ENCODE assay signal across 11 mouse cellular contexts in the genomic region with DNA sequence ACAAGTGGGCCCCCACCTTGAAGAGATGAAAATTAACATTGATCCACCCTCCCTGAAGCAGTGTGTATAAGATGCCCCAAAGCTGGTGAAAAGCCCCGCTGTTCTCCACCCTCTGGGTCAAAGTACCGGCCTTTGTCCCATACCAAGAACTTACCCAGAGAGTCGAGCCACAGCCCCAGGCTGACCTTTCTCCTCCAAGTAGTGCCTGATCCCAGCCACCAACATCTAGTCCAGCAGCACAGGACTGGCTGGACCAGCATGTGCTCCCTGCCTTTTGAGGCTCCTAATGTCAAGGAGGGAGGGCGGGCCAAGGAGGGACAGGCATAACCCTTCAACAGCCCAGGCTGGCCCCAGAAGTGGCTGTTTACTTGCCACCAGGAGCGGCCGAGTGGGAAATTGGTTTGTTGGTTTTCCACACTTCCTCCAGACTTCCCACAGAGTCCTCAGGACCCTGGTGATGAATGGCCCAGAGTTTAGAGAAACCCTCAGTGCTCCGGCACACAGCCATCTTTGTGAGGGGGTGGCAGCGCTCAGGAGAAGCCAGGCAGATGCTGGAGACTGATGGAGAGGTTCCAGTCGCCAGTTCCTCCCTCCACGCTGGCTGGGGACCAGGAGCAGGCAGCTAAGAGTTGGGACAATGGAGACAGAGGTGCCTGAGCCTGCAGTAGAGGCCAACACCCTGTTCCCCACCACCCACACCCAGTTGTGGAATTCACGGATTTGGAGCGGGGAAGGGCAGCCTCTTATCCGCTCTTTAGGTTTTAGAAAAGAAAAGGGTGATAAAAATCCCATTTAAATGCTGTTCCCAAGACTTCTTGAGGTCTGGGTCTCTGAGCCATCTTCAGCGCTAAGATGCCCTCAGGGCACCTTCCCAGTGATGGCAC. TPM values are rescaled to one million over a fixed set of nuclear protein-coding genes. Genes with fewer than 3 reads are reported as not detected.
DNase-seq lines count a peak whose midpoint lies in the region; ATAC-seq lines count a peak whose summit lies in the region.
"Had no signal": no experiment of that assay in that cellular context is flagged by ENCODE, and none has a peak within 500 bp of the region (broad histone marks: within the 10 kb centered on the region; RNA-seq: fewer than 3 reads in every experiment).

No protein-coding gene starts in this region.

- WGBS in forebrain, embryonic 13.5 days = 64% methylated on average over 14 of the region's 14 CpGs
- WGBS in forebrain, embryonic 14.5 days = 71% methylated on average over 14 of the region's 14 CpGs
- 73% methylated on average over 14 of the region's 14 CpGs for WGBS in midbrain, embryonic 11.5 days
- 70% methylated on average over 14 of the region's 14 CpGs for WGBS in midbrain, embryonic 14.5 days
- 55% methylated on average over 14 of the region's 14 CpGs for WGBS in limb, embryonic 10.5 days

- H3K9ac ChIP-seq in forebrain, embryonic 13.5 days = no peak overlapping the region
- no peak overlapping the region for H3K9ac ChIP-seq in forebrain, embryonic 14.5 days (ENCODE audit: low read length)
- H3K9ac ChIP-seq in midbrain, embryonic 11.5 days (ENCODE audit: low read length) = no peak overlapping the region
- no peak overlapping the region for H3K9ac ChIP-seq in midbrain, embryonic 14.5 days (replicated peaks; ENCODE audit: low read length)
- H3K9ac ChIP-seq: heart, embryonic 12.5 days; midbrain, embryonic 15.5 days had no signal

- H3K9me3 ChIP-seq in forebrain, embryonic 13.5 days (replicated peaks) = no peaks in the 10 kb centered on the region
- no peaks in the 10 kb centered on the region for H3K9me3 ChIP-seq in forebrain, embryonic 14.5 days (replicated peaks; ENCODE audit: control insufficient read depth, low read length)
- H3K9me3 ChIP-seq in midbrain, embryonic 11.5 days (ENCODE audit: control insufficient read depth, low read length) = no peaks in the 10 kb centered on the region
- H3K9me3 ChIP-seq in midbrain, embryonic 14.5 days (ENCODE audit: control insufficient read depth, low read length) = no peaks in the 10 kb centered on the region
- H3K9me3 ChIP-seq in limb, embryonic 10.5 days (replicated peaks) = no peaks in the 10 kb centered on the region
- H3K9me3 ChIP-seq: heart, embryonic 12.5 days; midbrain, embryonic 15.5 days had no signal

- DNase-seq in forebrain, embryonic 14.5 days (ENCODE audit: low spot score) = no peak
- peak; percentile 78 for DNase-seq in midbrain, embryonic 11.5 days (ENCODE audit: low spot score, missing footprints)
- DNase-seq in midbrain, embryonic 14.5 days = no peak
- no peak for DNase-seq in limb, embryonic 10.5 days (ENCODE audit: low spot score)
- peak; percentile 48 for DNase-seq in right cerebral cortex, postnatal 4 days
- DNase-seq in urinary bladder, postnatal 14 days (ENCODE audit: low spot score) = no peak
- no peak for DNase-seq in cerebellum, postnatal 25 days
- DNase-seq: cerebellum, adult 2 months had no signal

- no peak overlapping the region for H3K4me3 ChIP-seq in forebrain, embryonic 13.5 days
- no peak overlapping the region for H3K4me3 ChIP-seq in forebrain, embryonic 14.5 days (ENCODE audit: low read depth, low read length)
- H3K4me3 ChIP-seq in midbrain, embryonic 11.5 days (ENCODE audit: low read depth, low read length) = no peak overlapping the region
- no peak overlapping the region for H3K4me3 ChIP-seq in midbrain, embryonic 14.5 days (replicated peaks; ENCODE audit: low read depth, low read length)
- no peak overlapping the region for H3K4me3 ChIP-seq in limb, embryonic 10.5 days
- H3K4me3 ChIP-seq: heart, embryonic 12.5 days; midbrain, embryonic 15.5 days had no signal

- no peak overlapping the region for H3K4me2 ChIP-seq in forebrain, embryonic 13.5 days
- H3K4me2 ChIP-seq in forebrain, embryonic 14.5 days (ENCODE audit: low read length) = no peak overlapping the region
- no peak overlapping the region for H3K4me2 ChIP-seq in midbrain, embryonic 11.5 days
- no peak overlapping the region for H3K4me2 ChIP-seq in midbrain, embryonic 14.5 days (ENCODE audit: low read length)
- H3K4me2 ChIP-seq: heart, embryonic 12.5 days; midbrain, embryonic 15.5 days had no signal

- no peak for ATAC-seq in forebrain, embryonic 13.5 days
- no peak for ATAC-seq in forebrain, embryonic 14.5 days
- ATAC-seq in midbrain, embryonic 11.5 days (ENCODE audit: low FRiP score) = no peak
- no peak for ATAC-seq in midbrain, embryonic 14.5 days (ENCODE audit: low FRiP score, low TSS enrichment)
- ATAC-seq: midbrain, embryonic 15.5 days had no signal

- no peaks in the 10 kb centered on the region for H3K27me3 ChIP-seq in forebrain, embryonic 13.5 days
- no peaks in the 10 kb centered on the region for H3K27me3 ChIP-seq in forebrain, embryonic 14.5 days (replicated peaks; ENCODE audit: control insufficient read depth, insufficient read depth, low read length)
- no peaks in the 10 kb centered on the region; the same call in 1 of the 2 replicates for H3K27me3 ChIP-seq in midbrain, embryonic 11.5 days (ENCODE audit: control insufficient read depth, insufficient read depth, low read length)
- H3K27me3 ChIP-seq in midbrain, embryonic 14.5 days (ENCODE audit: control insufficient read depth, insufficient read depth, low read length) = no peaks in the 10 kb centered on the region; the same call in 1 of the 2 replicates
- peaks cover 36% of the 10 kb centered on the region for H3K27me3 ChIP-seq in limb, embryonic 10.5 days (ENCODE audit: low read depth, poor library complexity, severe bottlenecking)

- no peaks in the 10 kb centered on the region for H3K36me3 ChIP-seq in forebrain, embryonic 13.5 days (ENCODE audit: poor library complexity, severe bottlenecking)
- H3K36me3 ChIP-seq in forebrain, embryonic 14.5 days (ENCODE audit: control insufficient read depth, insufficient read depth, low read length) = no peaks in the 10 kb centered on the region
- H3K36me3 ChIP-seq in midbrain, embryonic 11.5 days (ENCODE audit: control insufficient read depth, insufficient read depth, low read length) = no peaks in the 10 kb centered on the region
- H3K36me3 ChIP-seq in midbrain, embryonic 14.5 days (ENCODE audit: control insufficient read depth, insufficient read depth, low read length) = no peaks in the 10 kb centered on the region
- no peaks in the 10 kb centered on the region for H3K36me3 ChIP-seq in limb, embryonic 10.5 days
- H3K36me3 ChIP-seq: heart, embryonic 12.5 days; midbrain, embryonic 15.5 days had no signal

- peaks cover 92% of the 10 kb centered on the region for H3K4me1 ChIP-seq in forebrain, embryonic 13.5 days
- peaks cover 42% of the 10 kb centered on the region for H3K4me1 ChIP-seq in forebrain, embryonic 14.5 days (ENCODE audit: control insufficient read depth, insufficient read depth, low read length)
- peaks cover 17% of the 10 kb centered on the region for H3K4me1 ChIP-seq in midbrain, embryonic 11.5 days (ENCODE audit: control insufficient read depth, insufficient read depth, low read length)
- peaks cover 28% of the 10 kb centered on the region for H3K4me1 ChIP-seq in midbrain, embryonic 14.5 days (ENCODE audit: control insufficient read depth, insufficient read depth, low read length)
- peaks cover 39% of the 10 kb centered on the region for H3K4me1 ChIP-seq in limb, embryonic 10.5 days

- H3K27ac ChIP-seq in forebrain, embryonic 13.5 days = peak overlapping the region; percentile 31; the same call in 1 of the 2 replicates
- H3K27ac ChIP-seq in forebrain, embryonic 14.5 days (ENCODE audit: low read depth, low read length) = no peak overlapping the region
- H3K27ac ChIP-seq in midbrain, embryonic 11.5 days (ENCODE audit: low read depth, low read length) = no peak overlapping the region
- H3K27ac ChIP-seq in midbrain, embryonic 14.5 days (replicated peaks; ENCODE audit: low read depth, low read length) = no peak overlapping the region
- H3K27ac ChIP-seq in limb, embryonic 10.5 days = peak overlapping the region; percentile 33; the same call in 1 of the 2 replicates
- H3K27ac ChIP-seq: midbrain, embryonic 15.5 days had no signal

RNA-seq across cellular contexts. Expression of gene Chst3, which starts 3.7 kb away (rescaled TPM):
- polyA plus RNA-seq in forebrain, embryonic 13.5 days (2015; fragmentation: Nextera tagmentation; extraction: Ambion mirVana) = 2.1 TPM in 2 replicates
- polyA plus RNA-seq in forebrain, embryonic 14.5 days (2014; fragmentation: Nextera tagmentation; extraction: Ambion mirVana) = 0.52 and 0.70 TPM in 2 replicates
- polyA plus RNA-seq in midbrain, embryonic 11.5 days (2014; fragmentation: Nextera tagmentation; extraction: Ambion mirVana) = 0.97 and 1.2 TPM in 2 replicates
- 0.86 and 0.94 TPM in 2 replicates for polyA plus RNA-seq in midbrain, embryonic 14.5 days (2014; fragmentation: Nextera tagmentation; extraction: Ambion mirVana)
- polyA plus RNA-seq in limb, embryonic 10.5 days (2016; fragmentation: Nextera tagmentation; extraction: Ambion mirVana) = 1.4 and 2.0 TPM in 2 replicates

Comparison
In these comparisons a context has a peak if more than half of its experiments do, and no peak if none do; other contexts are left out.
1. H3K27ac ChIP-seq: peak in forebrain, embryonic 13.5 days (single experiment) and limb, embryonic 10.5 days (single experiment); none in forebrain, embryonic 14.5 days (single experiment), midbrain, embryonic 11.5 days (single experiment) and midbrain, embryonic 14.5 days (single experiment).
2. DNase-seq: peak in midbrain, embryonic 11.5 days (single experiment) and right cerebral cortex, postnatal 4 days (single experiment); none in forebrain, embryonic 14.5 days (single experiment), midbrain, embryonic 14.5 days (single experiment), limb, embryonic 10.5 days (single experiment), urinary bladder, postnatal 14 days (single experiment) and cerebellum, postnatal 25 days (0 of 2).